Mouse (Mus musculus): ENCODE data around the gene Zfp609.

- TF ChIP-seq CTCF (IDR thresholded peaks at IDR 0.05; ENCODE audit: low read depth, low read length) (no peak), POLR2A (IDR thresholded peaks at IDR 0.05; ENCODE audit: extremely low read depth, insufficient read depth, low read length) (no peak)
Measured at GRCm38 (mm10) chr9:65721161-65721566, 106.2 kb downstream of the Zfp609 start.
